Mouse (Mus musculus) cerebellum, adult 11 months (tissue): ENCODE data around the gene Mdc1.

Experiments
- DNase-seq: peaks from one replicate; pipeline ENCODE4 v3.0.0; 2022

The Mdc1 gene

GRCm38 (mm10) chr17:35841076-35841950 lies at the start of gene Mdc1:
TSS of gene Mdc1 (plus strand) at chr17:35841515.
- DNase-seq = peak; percentile 99

- no peak for DNase-seq
Measured at GRCm38 (mm10) chr17:35792837-35793236, 48.5 kb upstream of the Mdc1 start.

GRCm38 (mm10) chr17:35795099-35795498 lies 46.2 kb upstream of the Mdc1 start:
- no peak for DNase-seq

GRCm38 (mm10) chr17:35795656-35796055 lies 45.7 kb upstream of the Mdc1 start:
- DNase-seq = no peak

GRCm38 (mm10) chr17:35796835-35797234 lies 44.5 kb upstream of the Mdc1 start:
- DNase-seq = no peak

GRCm38 (mm10) chr17:35800905-35801304 lies 40.4 kb upstream of the Mdc1 start:
- no peak for DNase-seq

- DNase-seq = no peak
Measured at GRCm38 (mm10) chr17:35803020-35803419, 38.3 kb upstream of the Mdc1 start.

- DNase-seq = no peak
Measured at GRCm38 (mm10) chr17:35803858-35804399, 37.4 kb upstream of the Mdc1 start.

GRCm38 (mm10) chr17:35808073-35808472 lies 33.2 kb upstream of the Mdc1 start:
- DNase-seq = no peak

- DNase-seq = no peak
Measured at GRCm38 (mm10) chr17:35809395-35809794, 31.9 kb upstream of the Mdc1 start.

GRCm38 (mm10) chr17:35810900-35811648 lies 30.2 kb upstream of the Mdc1 start:
- DNase-seq = no peak

GRCm38 (mm10) chr17:35812307-35812706 lies 29.0 kb upstream of the Mdc1 start:
- no peak for DNase-seq

- DNase-seq = no peak
Measured at GRCm38 (mm10) chr17:35812736-35813135, 28.6 kb upstream of the Mdc1 start.

GRCm38 (mm10) chr17:35813245-35813647 lies 28.1 kb upstream of the Mdc1 start:
- no peak for DNase-seq

GRCm38 (mm10) chr17:35813653-35814052 lies 27.7 kb upstream of the Mdc1 start:
- no peak for DNase-seq

GRCm38 (mm10) chr17:35814678-35815077 lies 26.6 kb upstream of the Mdc1 start:
- no peak for DNase-seq

GRCm38 (mm10) chr17:35815836-35816235 lies 25.5 kb upstream of the Mdc1 start:
- no peak for DNase-seq

- no peak for DNase-seq
Measured at GRCm38 (mm10) chr17:35816686-35817085, 24.6 kb upstream of the Mdc1 start.

GRCm38 (mm10) chr17:35817226-35817625 lies 24.1 kb upstream of the Mdc1 start:
- DNase-seq = no peak

GRCm38 (mm10) chr17:35820111-35820510 lies 21.2 kb upstream of the Mdc1 start:
- no peak for DNase-seq

GRCm38 (mm10) chr17:35821439-35822430 lies 19.6 kb upstream of the Mdc1 start, which contains the start of gene Ier3:
TSS of gene Ier3 (plus strand) at chr17:35821684.
- peak; percentile 54 for DNase-seq

GRCm38 (mm10) chr17:35822564-35822963 lies 18.8 kb upstream of the Mdc1 start:
- no peak for DNase-seq
